Mouse (Mus musculus): ENCODE measurements around the gene Pard3b. TPM values are rescaled to one million over a fixed set of nuclear protein-coding genes. Genes with fewer than 3 reads are reported as not detected.

Gene Pard3b
- polyA plus RNA-seq, 1 experiment from 2014 or later: 11.4 TPM

- Histone ChIP-seq H3K4me3 (ENCODE audit: low read length) (no peak overlapping the region), H3K4me2 (ENCODE audit: low read depth, low read length) (no peak overlapping the region), H3K27ac (ENCODE audit: low read length) (no peak overlapping the region), H3K9me3 (replicated peaks; ENCODE audit: control insufficient read depth, low read length) (peaks cover 9% of the 10 kb centered on the region), H3K36me3 (ENCODE audit: control insufficient read depth, insufficient read depth) (no peaks in the 10 kb centered on the region), H3K27me3 (ENCODE audit: control insufficient read depth, insufficient read depth, low read length) (no peaks in the 10 kb centered on the region), H3K4me1 (ENCODE audit: control insufficient read depth, insufficient read depth, low read length) (no peaks in the 10 kb centered on the region), H3K9ac (ENCODE audit: low read length) (no peak overlapping the region)
- WGBS: 84% methylated on average over 4 of the region's 4 CpGs
- no peak for ATAC-seq (replicated peaks; ENCODE audit: extremely low read depth, insufficient read depth, low FRiP score)
Observed at GRCm38 (mm10) chr1:61729654-61730053, 91.0 kb downstream of the Pard3b start.

GRCm38 (mm10) chr1:61736550-61736949, 97.9 kb downstream of the Pard3b start:
- ATAC-seq (replicated peaks; ENCODE audit: extremely low read depth, insufficient read depth, low FRiP score): no peak
- Histone ChIP-seq H3K36me3 (ENCODE audit: control insufficient read depth, insufficient read depth) (no peaks in the 10 kb centered on the region), H3K27me3 (ENCODE audit: control insufficient read depth, insufficient read depth, low read length) (no peaks in the 10 kb centered on the region), H3K4me1 (ENCODE audit: control insufficient read depth, insufficient read depth, low read length) (no peaks in the 10 kb centered on the region), H3K4me3 (ENCODE audit: low read length) (no peak overlapping the region), H3K9ac (ENCODE audit: low read length) (no peak overlapping the region), H3K4me2 (ENCODE audit: low read depth, low read length) (no peak overlapping the region), H3K27ac (ENCODE audit: low read length) (no peak overlapping the region), H3K9me3 (replicated peaks; ENCODE audit: control insufficient read depth, low read length) (no peaks in the 10 kb centered on the region)
- 90% methylated on average over 1 of the region's 1 CpGs for WGBS

- H3K36me3 ChIP-seq (ENCODE audit: control insufficient read depth, insufficient read depth): no peaks in the 10 kb centered on the region
- no peaks in the 10 kb centered on the region for H3K27me3 ChIP-seq (ENCODE audit: control insufficient read depth, insufficient read depth, low read length)
- no peaks in the 10 kb centered on the region for H3K4me1 ChIP-seq (ENCODE audit: control insufficient read depth, insufficient read depth, low read length)
- no peak overlapping the region for H3K27ac ChIP-seq (ENCODE audit: low read length)
- H3K4me2 ChIP-seq (ENCODE audit: low read depth, low read length): no peak overlapping the region
- H3K4me3 ChIP-seq (ENCODE audit: low read length): no peak overlapping the region
- no peaks in the 10 kb centered on the region for H3K9me3 ChIP-seq (replicated peaks; ENCODE audit: control insufficient read depth, low read length)
- no peak for ATAC-seq (replicated peaks; ENCODE audit: extremely low read depth, insufficient read depth, low FRiP score)
- no peak overlapping the region for H3K9ac ChIP-seq (ENCODE audit: low read length)
Observed at GRCm38 (mm10) chr1:61742831-61743230, 104.2 kb downstream of the Pard3b start.

DNA sequence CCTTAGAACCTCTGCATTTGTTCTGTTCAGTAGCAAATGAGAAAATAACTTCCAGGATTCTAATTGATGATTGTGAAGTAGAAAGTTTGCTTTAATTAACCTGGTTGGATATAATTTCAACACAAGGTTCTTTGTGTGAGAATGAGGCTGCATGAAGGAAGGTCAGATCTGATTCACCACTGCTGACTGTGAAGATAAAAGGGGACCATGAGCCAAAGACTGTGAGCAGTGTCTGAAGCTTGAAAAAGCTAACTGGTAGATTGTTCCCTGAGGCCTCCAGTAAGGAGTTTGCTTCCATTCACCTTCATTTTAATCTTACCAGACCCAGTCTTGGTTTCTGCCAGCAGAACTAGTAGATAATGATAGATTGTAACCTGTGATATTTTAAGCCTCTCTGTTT, 108.9 kb downstream of the Pard3b start:
- Histone ChIP-seq H3K36me3 (ENCODE audit: control insufficient read depth, insufficient read depth) (no peaks in the 10 kb centered on the region), H3K4me2 (ENCODE audit: low read depth, low read length) (no peak overlapping the region)
- no peak for ATAC-seq (replicated peaks; ENCODE audit: extremely low read depth, insufficient read depth, low FRiP score)

GRCm38 (mm10) chr1:61751008-61751407, 112.4 kb downstream of the Pard3b start:
- no peak overlapping the region for H3K9ac ChIP-seq (ENCODE audit: low read length)
- H3K9me3 ChIP-seq (replicated peaks; ENCODE audit: control insufficient read depth, low read length): no peaks in the 10 kb centered on the region
- H3K4me2 ChIP-seq (ENCODE audit: low read depth, low read length): no peak overlapping the region
- H3K27me3 ChIP-seq (ENCODE audit: control insufficient read depth, insufficient read depth, low read length): no peaks in the 10 kb centered on the region
- H3K27ac ChIP-seq (ENCODE audit: low read length): no peak overlapping the region
- H3K4me3 ChIP-seq (ENCODE audit: low read length): no peak overlapping the region
- H3K4me1 ChIP-seq (ENCODE audit: control insufficient read depth, insufficient read depth, low read length): no peaks in the 10 kb centered on the region
- no peaks in the 10 kb centered on the region for H3K36me3 ChIP-seq (ENCODE audit: control insufficient read depth, insufficient read depth)
- 85% methylated on average over 1 of the region's 1 CpGs for WGBS
- ATAC-seq (replicated peaks; ENCODE audit: extremely low read depth, insufficient read depth, low FRiP score): no peak

More for the DNA sequence above, 108.9 kb downstream of the Pard3b start:
- Histone ChIP-seq H3K27me3 (ENCODE audit: control insufficient read depth, insufficient read depth, low read length) (no peaks in the 10 kb centered on the region), H3K27ac (ENCODE audit: low read length) (no peak overlapping the region), H3K4me1 (ENCODE audit: control insufficient read depth, insufficient read depth, low read length) (no peaks in the 10 kb centered on the region), H3K9ac (ENCODE audit: low read length) (no peak overlapping the region), H3K9me3 (replicated peaks; ENCODE audit: control insufficient read depth, low read length) (no peaks in the 10 kb centered on the region), H3K4me3 (ENCODE audit: low read length) (no peak overlapping the region)

- H3K27me3 ChIP-seq (ENCODE audit: control insufficient read depth, insufficient read depth, low read length): no peaks in the 10 kb centered on the region
- H3K4me3 ChIP-seq (ENCODE audit: low read length): no peak overlapping the region
- no peaks in the 10 kb centered on the region for H3K9me3 ChIP-seq (replicated peaks; ENCODE audit: control insufficient read depth, low read length)
- H3K36me3 ChIP-seq (ENCODE audit: control insufficient read depth, insufficient read depth): no peaks in the 10 kb centered on the region
- ATAC-seq (replicated peaks; ENCODE audit: extremely low read depth, insufficient read depth, low FRiP score): no peak
- H3K9ac ChIP-seq (ENCODE audit: low read length): no peak overlapping the region
- H3K4me1 ChIP-seq (ENCODE audit: control insufficient read depth, insufficient read depth, low read length): no peaks in the 10 kb centered on the region
- H3K4me2 ChIP-seq (ENCODE audit: low read depth, low read length): no peak overlapping the region
- no peak overlapping the region for H3K27ac ChIP-seq (ENCODE audit: low read length)
- WGBS: 85% methylated on average over 1 of the region's 1 CpGs
Observed at GRCm38 (mm10) chr1:61756771-61757170, 118.1 kb downstream of the Pard3b start.

- no peaks in the 10 kb centered on the region for H3K9me3 ChIP-seq (replicated peaks; ENCODE audit: control insufficient read depth, low read length)
- no peak overlapping the region for H3K9ac ChIP-seq (ENCODE audit: low read length)
- H3K4me3 ChIP-seq (ENCODE audit: low read length): no peak overlapping the region
- no peak overlapping the region for H3K27ac ChIP-seq (ENCODE audit: low read length)
- no peaks in the 10 kb centered on the region for H3K27me3 ChIP-seq (ENCODE audit: control insufficient read depth, insufficient read depth, low read length)
- H3K4me2 ChIP-seq (ENCODE audit: low read depth, low read length): no peak overlapping the region
- no peaks in the 10 kb centered on the region for H3K4me1 ChIP-seq (ENCODE audit: control insufficient read depth, insufficient read depth, low read length)
- no peaks in the 10 kb centered on the region for H3K36me3 ChIP-seq (ENCODE audit: control insufficient read depth, insufficient read depth)
- ATAC-seq (replicated peaks; ENCODE audit: extremely low read depth, insufficient read depth, low FRiP score): no peak
Observed at GRCm38 (mm10) chr1:61771213-61771612, 132.6 kb downstream of the Pard3b start.

- Histone ChIP-seq H3K9me3 (replicated peaks; ENCODE audit: control insufficient read depth, low read length) (no peaks in the 10 kb centered on the region), H3K4me2 (ENCODE audit: low read depth, low read length) (no peak overlapping the region), H3K4me3 (ENCODE audit: low read length) (no peak overlapping the region), H3K27ac (ENCODE audit: low read length) (no peak overlapping the region), H3K9ac (ENCODE audit: low read length) (no peak overlapping the region), H3K36me3 (ENCODE audit: control insufficient read depth, insufficient read depth) (no peaks in the 10 kb centered on the region), H3K4me1 (ENCODE audit: control insufficient read depth, insufficient read depth, low read length) (no peaks in the 10 kb centered on the region), H3K27me3 (ENCODE audit: control insufficient read depth, insufficient read depth, low read length) (no peaks in the 10 kb centered on the region)
- no peak for ATAC-seq (replicated peaks; ENCODE audit: extremely low read depth, insufficient read depth, low FRiP score)
Observed at GRCm38 (mm10) chr1:61778731-61779130, 140.1 kb downstream of the Pard3b start.

GRCm38 (mm10) chr1:61779906-61780305, 141.3 kb downstream of the Pard3b start:
- no peak for ATAC-seq (replicated peaks; ENCODE audit: extremely low read depth, insufficient read depth, low FRiP score)
- no peak overlapping the region for H3K4me2 ChIP-seq (ENCODE audit: low read depth, low read length)
- H3K4me3 ChIP-seq (ENCODE audit: low read length): no peak overlapping the region
- H3K9ac ChIP-seq (ENCODE audit: low read length): no peak overlapping the region
- H3K36me3 ChIP-seq (ENCODE audit: control insufficient read depth, insufficient read depth): no peaks in the 10 kb centered on the region
- no peaks in the 10 kb centered on the region for H3K27me3 ChIP-seq (ENCODE audit: control insufficient read depth, insufficient read depth, low read length)
- 35% methylated on average over 5 of the region's 5 CpGs for WGBS
- no peaks in the 10 kb centered on the region for H3K9me3 ChIP-seq (replicated peaks; ENCODE audit: control insufficient read depth, low read length)
- H3K4me1 ChIP-seq (ENCODE audit: control insufficient read depth, insufficient read depth, low read length): no peaks in the 10 kb centered on the region
- H3K27ac ChIP-seq (ENCODE audit: low read length): no peak overlapping the region

DNA sequence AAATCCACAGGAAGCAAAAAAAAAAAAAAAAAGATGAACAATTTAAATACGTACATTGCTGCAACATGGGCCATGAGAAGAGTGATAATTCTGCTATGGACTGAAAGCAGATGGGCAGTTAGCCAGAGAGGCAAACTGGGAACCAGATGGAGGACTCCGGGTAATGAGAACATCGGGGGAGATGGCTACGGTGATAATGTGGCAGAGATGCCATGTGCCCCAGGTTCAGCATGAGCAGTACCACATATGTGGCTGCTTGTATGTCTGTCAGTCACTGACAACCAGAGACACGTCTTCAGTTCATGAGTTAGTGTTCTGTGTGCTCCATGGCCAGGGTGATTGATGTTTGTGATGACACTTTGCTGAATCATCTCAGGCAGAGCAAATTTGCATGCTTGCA, 157.7 kb downstream of the Pard3b start:
- 83% methylated on average over 5 of the region's 5 CpGs for WGBS
- no peak overlapping the region for H3K27ac ChIP-seq (ENCODE audit: low read length)
- no peaks in the 10 kb centered on the region for H3K4me1 ChIP-seq (ENCODE audit: control insufficient read depth, insufficient read depth, low read length)
- H3K4me3 ChIP-seq (ENCODE audit: low read length): no peak overlapping the region
- H3K9ac ChIP-seq (ENCODE audit: low read length): no peak overlapping the region
- no peaks in the 10 kb centered on the region for H3K9me3 ChIP-seq (replicated peaks; ENCODE audit: control insufficient read depth, low read length)
- no peaks in the 10 kb centered on the region; the same call in 1 of the 2 replicates for H3K36me3 ChIP-seq (ENCODE audit: control insufficient read depth, insufficient read depth)
- ATAC-seq (replicated peaks; ENCODE audit: extremely low read depth, insufficient read depth, low FRiP score): no peak
- no peaks in the 10 kb centered on the region for H3K27me3 ChIP-seq (ENCODE audit: control insufficient read depth, insufficient read depth, low read length)
- H3K4me2 ChIP-seq (ENCODE audit: low read depth, low read length): no peak overlapping the region

All from heart, embryonic 16.5 days (tissue).